Mouse (Mus musculus) kidney, adult 2 months (tissue): ENCODE data around the gene Syngr3.

Experiments
- CTCF ChIP-seq: fragments of 200-500 bp; conservative IDR thresholded peaks from 2 replicates; pipeline ENCODE4 v1.5.1; 2011; ENCODE audit warnings: low read depth, mild to moderate bottlenecking, control low read depth, low read length, moderate library complexity, mixed read lengths; ENCODE audit not compliant: insufficient read depth, insufficient read length
- POLR2A ChIP-seq: fragments of 200-500 bp; IDR thresholded peaks from one replicate; pipeline ENCODE4 v1.6.1; 2011; ENCODE audit warnings: low read depth, low read length, control low read depth

DNA sequence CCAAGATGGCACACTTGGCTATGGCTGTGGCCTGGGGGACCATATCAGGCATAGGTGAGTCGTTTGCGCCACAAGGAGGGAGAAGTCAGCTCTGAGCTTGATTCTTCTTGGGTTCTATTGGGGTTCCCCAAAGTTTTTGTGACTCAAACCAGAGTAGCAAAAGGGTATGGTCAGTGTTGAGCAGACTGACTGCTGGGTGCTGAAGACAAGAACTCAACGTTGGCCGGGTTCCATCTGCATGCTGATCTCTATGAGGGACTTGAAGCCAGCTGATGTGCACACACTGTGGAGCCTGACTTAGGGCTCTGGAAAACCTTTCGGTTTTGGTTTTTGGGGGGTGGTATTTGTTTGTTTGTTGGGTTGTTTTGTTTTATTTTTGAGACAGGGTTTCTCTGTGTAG, 54.1 kb downstream of the Syngr3 start:
- no peak for TF ChIP-seq POLR2A
- no peak for TF ChIP-seq CTCF
